Mouse (Mus musculus) MEL (cell line): Measurements from ENCODE around the gene Mroh7. TPM values are rescaled to one million over a fixed set of nuclear protein-coding genes. Genes with fewer than 3 reads are reported as not detected.

Source experiments
- DNase-seq: peaks from one replicate; pipeline ENCODE4 v3.0.0; 2011; ENCODE audit warnings: low read depth, low spot score
- H3K27ac ChIP-seq: 2 replicates; pipeline ENCODE4 v1.5.1; 2012; ENCODE audit warnings: low read depth, mild to moderate bottlenecking, control low read depth, low read length, moderate library complexity; ENCODE audit not compliant: control insufficient read depth
- H3K27me3 ChIP-seq, 2 experiments: fragments of 150-350 bp in 1 of 2; sonication (generic) in 1 of 2; 2 replicates each; pipeline ENCODE4 v1.6.1; 2012; ENCODE audit warnings: low read length in 2 of 2, mild to moderate bottlenecking in 2 of 2, improper control_type of control experiment in 1 of 2, moderate library complexity in 1 of 2; ENCODE audit not compliant: insufficient read depth in 2 of 2, control insufficient read depth in 1 of 2
- H3K36me3 ChIP-seq, 2 experiments: 2 replicates each; pipeline ENCODE4 v1.6.1; 2012 to 2014; ENCODE audit warnings: low read length in 2 of 2, improper control_type of control experiment in 1 of 2, inconsistent platforms in 1 of 2, mild to moderate bottlenecking in 1 of 2; ENCODE audit not compliant: insufficient read depth in 2 of 2, control insufficient read depth in 1 of 2
- H3K4me1 ChIP-seq, 2 experiments: fragments of 150-350 bp in 1 of 2; sonication (generic) in 1 of 2; 2 replicates each; pipeline ENCODE4 v1.6.1; 2012; ENCODE audit warnings: low read length in 2 of 2, improper control_type of control experiment in 1 of 2, mild to moderate bottlenecking in 1 of 2; ENCODE audit not compliant: insufficient read depth in 2 of 2, control insufficient read depth in 1 of 2
- H3K4me3 ChIP-seq, 2 experiments: fragments of 150-350 bp in 1 of 2; sonication (generic) in 1 of 2; 2 replicates each; pipeline ENCODE4 v1.5.1; 2012; ENCODE audit warnings: low read depth in 2 of 2, low read length in 2 of 2, mild to moderate bottlenecking in 2 of 2, moderate library complexity in 2 of 2, control low read depth in 1 of 2, improper control_type of control experiment in 1 of 2; ENCODE audit not compliant: control insufficient read depth in 1 of 2, insufficient read depth in 1 of 2
- H3K79me2 ChIP-seq: 2 replicates; pipeline ENCODE4 v1.6.1; 2012; ENCODE audit warnings: mild to moderate bottlenecking, low read length, moderate library complexity; ENCODE audit not compliant: control insufficient read depth, poor library complexity, insufficient read depth
- H3K9ac ChIP-seq: 2 replicates; pipeline ENCODE4 v1.6.1; 2012; ENCODE audit warnings: low read depth, mild to moderate bottlenecking, control low read depth, low read length, moderate library complexity; ENCODE audit not compliant: control insufficient read depth, poor library complexity, severe bottlenecking
- H3K9me3 ChIP-seq: fragments of 150-350 bp; sonication (generic); replicated peaks from 2 replicates; pipeline ENCODE4 v1.6.1; 2012; ENCODE audit warnings: mild to moderate bottlenecking, low read length, improper control_type of control experiment, moderate library complexity; ENCODE audit not compliant: insufficient read depth
- CHD1 ChIP-seq: IDR thresholded peaks from 2 replicates; pipeline ENCODE4 v1.6.1; 2012; ENCODE audit warnings: low read depth, mild to moderate bottlenecking, inconsistent platforms, low read length, improper control_type of control experiment
- CHD2 ChIP-seq: IDR thresholded peaks from 2 replicates; pipeline ENCODE4 v1.6.1; 2011; ENCODE audit warnings: low read length, improper control_type of control experiment
- E2F4 ChIP-seq: IDR thresholded peaks from 2 replicates; pipeline ENCODE4 v1.6.1; 2011; ENCODE audit warnings: low read depth, low read length, improper control_type of control experiment, borderline replicate concordance
- HCFC1 ChIP-seq: IDR thresholded peaks from 2 replicates; pipeline ENCODE4 v1.6.1; 2012; ENCODE audit warnings: low read depth, mild to moderate bottlenecking, inconsistent platforms, low read length, improper control_type of control experiment, moderate library complexity
- JUND ChIP-seq: IDR thresholded peaks from 2 replicates; pipeline ENCODE4 v1.6.1; 2011; ENCODE audit warnings: low read depth, mild to moderate bottlenecking, improper control_type of control experiment, low read length
- MAZ ChIP-seq: IDR thresholded peaks from 2 replicates; pipeline ENCODE4 v1.6.1; 2012; ENCODE audit warnings: low read depth, mild to moderate bottlenecking, inconsistent platforms, low read length, improper control_type of control experiment
- MYC ChIP-seq: IDR thresholded peaks from 2 replicates; pipeline ENCODE4 v1.6.1; 2011; ENCODE audit warnings: low read depth, mild to moderate bottlenecking, low read length, improper control_type of control experiment, moderate library complexity
- POLR2A ChIP-seq, 2 experiments: IDR thresholded peaks; 2 replicates each; pipeline ENCODE4 v1.6.1; 2011 to 2012; ENCODE audit warnings: low read length in 2 of 2, mild to moderate bottlenecking in 2 of 2, control low read depth in 1 of 2, improper control_type of control experiment in 1 of 2, low read depth in 1 of 2, moderate library complexity in 1 of 2; ENCODE audit not compliant: control insufficient read depth in 1 of 2, insufficient read depth in 1 of 2, poor library complexity in 1 of 2
- POLR2AphosphoS2 ChIP-seq: IDR thresholded peaks from 2 replicates; pipeline ENCODE4 v1.6.1; 2011; ENCODE audit warnings: low read length, improper control_type of control experiment
- POLR2AphosphoS5 ChIP-seq: IDR thresholded peaks from 2 replicates; pipeline ENCODE4 v1.6.1; 2012; ENCODE audit warnings: low read depth, borderline replicate concordance, mild to moderate bottlenecking, inconsistent platforms, low read length, moderate library complexity, mixed read lengths
- RAD21 ChIP-seq: IDR thresholded peaks from 2 replicates; pipeline ENCODE4 v1.6.1; 2011; ENCODE audit warnings: mild to moderate bottlenecking, low read depth, low read length, improper control_type of control experiment
- RCOR1 ChIP-seq: IDR thresholded peaks from 2 replicates; pipeline ENCODE4 v1.6.1; 2012; ENCODE audit warnings: low read depth, mild to moderate bottlenecking, inconsistent platforms, low read length, improper control_type of control experiment
- SIN3A ChIP-seq: IDR thresholded peaks from 2 replicates; pipeline ENCODE4 v1.6.1; 2012; ENCODE audit warnings: low read length, improper control_type of control experiment, inconsistent platforms
- UBTF ChIP-seq: IDR thresholded peaks from 2 replicates; pipeline ENCODE4 v1.6.1; 2012; ENCODE audit warnings: low read depth, mild to moderate bottlenecking, inconsistent platforms, low read length, improper control_type of control experiment, moderate library complexity, borderline replicate concordance; ENCODE audit not compliant: insufficient read depth
- ZC3H11A ChIP-seq: IDR thresholded peaks from 2 replicates; pipeline ENCODE4 v1.6.1; 2012; ENCODE audit warnings: low read depth, mild to moderate bottlenecking, inconsistent platforms, low read length, improper control_type of control experiment
- ZKSCAN1 ChIP-seq: IDR thresholded peaks from 2 replicates; pipeline ENCODE4 v1.6.1; 2012; ENCODE audit warnings: low read depth, mild to moderate bottlenecking, inconsistent platforms, low read length, improper control_type of control experiment, moderate library complexity
- ZMIZ1 ChIP-seq: IDR thresholded peaks from 2 replicates; pipeline ENCODE4 v1.6.1; 2012; ENCODE audit warnings: low read depth, mild to moderate bottlenecking, inconsistent platforms, low read length, improper control_type of control experiment, moderate library complexity
- polyA plus RNA-seq, 2 experiments: library from polyadenylated mRNA; stranded (reverse) in 1 of 2; unstranded in 1 of 2; fragments of >175 nt in 1 of 2; fragments of >200 nt in 1 of 2; gene quantifications; 2 replicates each; pipeline versions ENCODE4 v1.2.1 to v1.2.4; 2012; ENCODE audit warnings: low replicate concordance in 2 of 2, low read depth in 1 of 2; ENCODE audit not compliant: insufficient read length in 2 of 2, insufficient read depth in 1 of 2, missing spikeins in 1 of 2
- total RNA-seq: library from RNA; depleted of rRNA; stranded (reverse); fragments of 300-350 nt; gene quantifications from 2 replicates; pipeline ENCODE4 v1.2.3, GENCODE M21; 2012; rRNA removed

The Mroh7 gene
- total RNA-seq: not detected in 2 replicates
- under 1 TPM in 1 of 2 experiments, not detected in 1; 0.03 TPM for polyA plus RNA-seq

DNA sequence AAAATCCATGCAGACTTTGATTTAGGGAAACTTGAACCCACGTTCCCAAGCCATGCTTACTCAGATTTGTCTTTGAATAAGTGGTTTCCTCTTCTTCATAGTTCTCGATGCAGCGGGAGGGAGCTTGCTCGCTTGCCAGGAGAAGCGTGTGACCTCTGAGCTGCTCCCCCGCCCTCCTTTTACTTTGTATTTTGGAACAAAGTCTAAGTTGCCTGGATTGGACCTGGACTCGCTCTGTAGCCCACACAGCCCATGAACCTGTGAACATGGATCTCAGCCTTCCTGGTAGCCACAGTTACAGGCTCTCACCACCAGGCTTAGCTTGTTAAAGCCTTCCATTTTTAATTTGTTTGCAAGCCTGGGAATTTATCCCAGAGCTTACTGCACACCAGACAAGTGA, at the start of gene Mroh7:
Mroh7 (minus strand) TSS at position 112 of the 400 bp plus-strand sequence.
- Histone ChIP-seq H3K4me3 (no peak within 1 kb of the TSS), H3K9me3 (no peaks in the 10 kb centered on the region), H3K9ac (no peak within 1 kb of the TSS), H3K27ac (no peak within 1 kb of the TSS), H3K4me1 (no peaks in the 10 kb centered on the region), H3K36me3 (no peaks in the 10 kb centered on the region), H3K79me2 (no peaks in the 10 kb centered on the region), H3K27me3 (peaks cover 1 to 12% of the 10 kb centered on the region in 2 experiments)
- TF ChIP-seq POLR2AphosphoS2: no peak
- TF ChIP-seq HCFC1: no peak
- TF ChIP-seq E2F4: no peak
- no peak for TF ChIP-seq ZMIZ1
- no peak for TF ChIP-seq ZC3H11A
- TF ChIP-seq JUND: no peak
- TF ChIP-seq RAD21: no peak
- TF ChIP-seq POLR2A (IDR thresholded peaks at IDR 0.05; ENCODE audit: control insufficient read depth in 1 of 2, insufficient read depth in 1 of 2, low read depth in 1 of 2, low read length in 2 of 2, poor library complexity in 1 of 2): no peak
- TF ChIP-seq UBTF: no peak
- TF ChIP-seq ZKSCAN1: no peak
- TF ChIP-seq MYC: no peak
- no peak for TF ChIP-seq RCOR1
- TF ChIP-seq MAZ: no peak
- DNase-seq: no peak

DNA sequence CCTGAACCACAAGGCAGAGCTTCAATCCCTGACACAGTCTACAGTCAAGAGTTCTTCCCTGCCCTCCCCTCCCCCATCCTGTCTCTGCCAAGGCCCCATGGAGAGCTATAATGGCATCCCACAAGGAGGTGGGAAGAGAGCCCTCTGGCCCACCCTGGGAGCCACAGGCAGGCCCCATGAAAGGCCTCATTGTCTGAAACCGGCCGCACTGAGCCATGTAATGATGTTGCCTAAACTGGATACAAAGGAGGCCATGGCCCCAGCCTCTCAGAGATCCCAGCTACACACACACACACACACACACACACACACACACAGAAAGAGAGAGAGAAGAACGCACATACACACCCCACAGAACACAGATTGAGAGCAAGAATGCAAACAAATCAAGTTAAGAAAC, 49.3 kb upstream of the Mroh7 start:
- H3K36me3 ChIP-seq: no peaks in the 10 kb centered on the region
- H3K27ac ChIP-seq: no peak overlapping the region
- no peaks in the 10 kb centered on the region for H3K79me2 ChIP-seq
- no peak for DNase-seq
- TF ChIP-seq RAD21: no peak
- no peak for TF ChIP-seq SIN3A
- no peak for TF ChIP-seq CHD2
- TF ChIP-seq POLR2AphosphoS5: no peak
- no peak for TF ChIP-seq CHD1
- H3K9ac ChIP-seq: no peak overlapping the region
- no peaks in the 10 kb centered on the region for H3K27me3 ChIP-seq
- H3K4me1 ChIP-seq: no peaks in the 10 kb centered on the region
- no peaks in the 10 kb centered on the region for H3K9me3 ChIP-seq
- no peak overlapping the region for H3K4me3 ChIP-seq
